Mouse (Mus musculus) limb, embryonic 14.5 days (tissue): ENCODE data around the gene Cwc25. TPM values are rescaled to one million over a fixed set of nuclear protein-coding genes. Genes with fewer than 3 reads are reported as not detected.
"Not testable (repeated sequence)": the region's sequence is repeated elsewhere in the genome, so short reads cannot be mapped to it uniquely, and the experiment has no call there.

Experiments
- ATAC-seq: fragments of 200-750 bp; cut with Nextera tagmentation; 2 replicates; pipeline ENCODE4 v1.8.0; 2017; ENCODE audit warnings: low read depth, moderate number of reproducible peaks, moderate TSS enrichment; ENCODE audit not compliant: low FRiP score
- DNase-seq: peaks from one replicate; pipeline ENCODE4 v3.0.0-alpha.2; 2015; ENCODE audit warnings: low spot score
- H3K27ac ChIP-seq: fragments of 300-500 bp; sonication (generic); replicated peaks from 2 replicates; pipeline ENCODE4 v1.5.1; 2014; ENCODE audit warnings: low read depth, mild to moderate bottlenecking, low read length, moderate library complexity, mixed read lengths
- H3K27me3 ChIP-seq: fragments of 300-500 bp; sonication (generic); 2 replicates; pipeline ENCODE4 v1.6.1; 2014; ENCODE audit warnings: low read length, mixed read lengths; ENCODE audit not compliant: control insufficient read depth, insufficient read depth
- H3K36me3 ChIP-seq: fragments of 300-500 bp; sonication (generic); 2 replicates; pipeline ENCODE4 v1.6.1; 2014; ENCODE audit warnings: mild to moderate bottlenecking, low read length, moderate library complexity, mixed read lengths; ENCODE audit not compliant: control insufficient read depth, insufficient read depth
- H3K4me1 ChIP-seq: fragments of 300-500 bp; sonication (generic); 2 replicates; pipeline ENCODE4 v1.6.1; 2014; ENCODE audit warnings: antibody characterized with exemption, low read length, mixed read lengths; ENCODE audit not compliant: control insufficient read depth, insufficient read depth
- H3K4me2 ChIP-seq: fragments of 300-500 bp; sonication (generic); replicated peaks from 2 replicates; pipeline ENCODE4 v1.6.1; 2014; ENCODE audit warnings: low read depth, mild to moderate bottlenecking, low read length, moderate library complexity; ENCODE audit not compliant: severe bottlenecking
- H3K4me3 ChIP-seq: fragments of 300-500 bp; sonication (generic); replicated peaks from 2 replicates; pipeline ENCODE4 v1.5.1; 2014; ENCODE audit warnings: low read length
- H3K9ac ChIP-seq: fragments of 300-500 bp; sonication (generic); 2 replicates; pipeline ENCODE4 v1.6.1; 2014; ENCODE audit warnings: mild to moderate bottlenecking, low read depth, low read length, moderate library complexity; ENCODE audit not compliant: severe bottlenecking
- H3K9me3 ChIP-seq: fragments of 300-500 bp; sonication (generic); 2 replicates; pipeline ENCODE4 v1.6.1; 2016; ENCODE audit warnings: low read length; ENCODE audit not compliant: control insufficient read depth
- POLR2A ChIP-seq: fragments of 200-500 bp; IDR thresholded peaks from 2 replicates; pipeline ENCODE4 v1.8.0; 2012; ENCODE audit warnings: inconsistent platforms, mild to moderate bottlenecking, moderate library complexity, borderline replicate concordance; ENCODE audit not compliant: insufficient read depth, insufficient read length; ENCODE audit errors: extremely low read depth
- WGBS: fragments of 180-500 bp; shearing (Covaris S2); extraction: QIAGEN DNeasy Blood & Tissue Kit; methylation state at CpG from one replicate; pipeline ENCODE4 v1.1.7; 2014; 5-methylcytosine and 5-hydroxymethylcytosine counted together
- polyA plus RNA-seq, 2 experiments: library from polyadenylated mRNA; depleted of rRNA in 1 of 2; stranded (reverse) in 1 of 2; unstranded in 1 of 2; fragments of >200 nt; fragmentation: Nextera tagmentation in 1 of 2; extraction: Ambion mirVana in 1 of 2; gene quantifications; 2 replicates each; pipeline versions ENCODE4 v1.2.1 to v1.2.3; 2012 to 2014

The Cwc25 gene
- polyA plus RNA-seq, 2 experiments, result 11.6 to 20.6 TPM

GRCm38 (mm10) chr11:97796910-97797309, 30.6 kb upstream of the Cwc25 start:
- 9% methylated on average over 6 of the region's 6 CpGs for WGBS

GRCm38 (mm10) chr11:97793165-97793564, 26.8 kb upstream of the Cwc25 start:
- TF ChIP-seq POLR2A, result no peak
- H3K36me3 ChIP-seq, result no peaks in the 10 kb centered on the region
- ATAC-seq (no peak), DNase-seq (no peak)
- H3K9me3 ChIP-seq, result no peaks in the 10 kb centered on the region
- H3K4me3 ChIP-seq, result no peak overlapping the region
- H3K4me2 ChIP-seq, result no peak overlapping the region
- no peaks in the 10 kb centered on the region for H3K27me3 ChIP-seq
- no peak overlapping the region for H3K9ac ChIP-seq
- WGBS, result 11% methylated on average over 2 of the region's 2 CpGs
- H3K4me1 ChIP-seq, result peaks cover 1% of the 10 kb centered on the region; the same call in 1 of the 2 replicates
- H3K27ac ChIP-seq, result no peak overlapping the region

More at GRCm38 (mm10) chr11:97796910-97797309, 30.6 kb upstream of the Cwc25 start:
- ATAC-seq (no peak), DNase-seq (peak; percentile 73)
- Histone ChIP-seq H3K4me2 (no peak overlapping the region), H3K27me3 (no peaks in the 10 kb centered on the region), H3K36me3 (no peaks in the 10 kb centered on the region), H3K27ac (no peak overlapping the region), H3K9ac (no peak overlapping the region), H3K4me3 (no peak overlapping the region), H3K9me3 (no peaks in the 10 kb centered on the region), H3K4me1 (peaks cover 14% of the 10 kb centered on the region)
- TF ChIP-seq POLR2A, result no peak

GRCm38 (mm10) chr11:97790778-97791438, 24.6 kb upstream of the Cwc25 start:
- not testable (repeated sequence) for H3K9me3 ChIP-seq, H3K4me3 ChIP-seq, H3K27me3 ChIP-seq, ATAC-seq, H3K4me2 ChIP-seq, H3K4me1 ChIP-seq, H3K9ac ChIP-seq, H3K36me3 ChIP-seq, DNase-seq, H3K27ac ChIP-seq
- 80% methylated on average over 2 of the region's 2 CpGs for WGBS

GRCm38 (mm10) chr11:97789727-97790126, 23.4 kb upstream of the Cwc25 start:
- 81% methylated on average over 5 of the region's 5 CpGs for WGBS
- H3K4me2 ChIP-seq, result no peak overlapping the region
- H3K27me3 ChIP-seq, result no peaks in the 10 kb centered on the region
- H3K4me1 ChIP-seq, result no peaks in the 10 kb centered on the region
- no peak overlapping the region for H3K27ac ChIP-seq
- no peaks in the 10 kb centered on the region for H3K9me3 ChIP-seq
- no peak overlapping the region for H3K4me3 ChIP-seq
- no peaks in the 10 kb centered on the region for H3K36me3 ChIP-seq
- ATAC-seq (no peak), DNase-seq (no peak)
- no peak for TF ChIP-seq POLR2A
- H3K9ac ChIP-seq, result no peak overlapping the region

GRCm38 (mm10) chr11:97787961-97788360, 21.6 kb upstream of the Cwc25 start:
- no peaks in the 10 kb centered on the region for H3K27me3 ChIP-seq
- no peak overlapping the region for H3K9ac ChIP-seq
- H3K4me2 ChIP-seq, result no peak overlapping the region
- no peaks in the 10 kb centered on the region for H3K9me3 ChIP-seq
- no peaks in the 10 kb centered on the region for H3K36me3 ChIP-seq
- no peak for ATAC-seq
- WGBS, result 84% methylated on average over 3 of the region's 3 CpGs
- TF ChIP-seq POLR2A, result no peak
- H3K4me1 ChIP-seq, result no peaks in the 10 kb centered on the region
- H3K27ac ChIP-seq, result no peak overlapping the region
- no peak for DNase-seq
- H3K4me3 ChIP-seq, result no peak overlapping the region
